Mouse (Mus musculus): ENCODE measurements at regions not wholly inside any gene's neighbourhood (a gene's known extent, or its start where the extent isn't known, plus 50 kb on each side); places are given as distances from the start of the nearest gene placed in this dataset.

DNA sequence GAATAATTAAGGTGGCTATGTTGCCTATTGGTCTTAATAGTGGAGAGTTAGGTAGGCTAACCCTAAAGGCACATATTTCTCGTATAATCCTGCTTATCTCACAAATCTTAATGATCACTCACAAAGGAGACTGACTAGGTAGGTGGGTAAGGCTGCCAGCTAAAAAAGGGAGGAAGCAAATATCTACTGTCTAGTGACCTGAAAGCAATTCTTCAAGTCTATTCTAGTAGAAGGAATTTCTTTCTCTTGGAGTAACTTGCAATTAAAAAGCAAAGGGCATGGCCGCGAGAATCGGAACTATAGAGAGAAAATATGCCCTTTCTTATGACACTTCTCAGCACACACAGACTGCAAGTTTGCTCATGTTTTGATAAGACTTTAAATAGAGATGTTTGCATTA lies 201.6 kb downstream of the C1d start:
- no peaks in the 10 kb centered on the region for H3K27me3 ChIP-seq (replicated peaks; ENCODE audit: control insufficient read depth, insufficient read depth, low read length)
- no peaks in the 10 kb centered on the region for H3K36me3 ChIP-seq (ENCODE audit: control insufficient read depth, insufficient read depth, low read length)
- no peak overlapping the region for H3K4me3 ChIP-seq (ENCODE audit: low read depth, low read length)
- H3K9ac ChIP-seq (ENCODE audit: low read length), result no peak overlapping the region
- ATAC-seq (replicated peaks; ENCODE audit: low FRiP score, low TSS enrichment, low read depth), result no peak
- no peaks in the 10 kb centered on the region for H3K4me1 ChIP-seq (replicated peaks; ENCODE audit: control insufficient read depth, insufficient read depth, low read length)
- WGBS, result 80% methylated on average over 4 of the region's 4 CpGs
- no peak overlapping the region for H3K4me2 ChIP-seq (ENCODE audit: low read length)
- DNase-seq (ENCODE audit: low spot score), result no peak
- H3K27ac ChIP-seq (ENCODE audit: low read depth), result no peak overlapping the region
- H3K9me3 ChIP-seq (ENCODE audit: control insufficient read depth, low read length), result no peaks in the 10 kb centered on the region

DNA sequence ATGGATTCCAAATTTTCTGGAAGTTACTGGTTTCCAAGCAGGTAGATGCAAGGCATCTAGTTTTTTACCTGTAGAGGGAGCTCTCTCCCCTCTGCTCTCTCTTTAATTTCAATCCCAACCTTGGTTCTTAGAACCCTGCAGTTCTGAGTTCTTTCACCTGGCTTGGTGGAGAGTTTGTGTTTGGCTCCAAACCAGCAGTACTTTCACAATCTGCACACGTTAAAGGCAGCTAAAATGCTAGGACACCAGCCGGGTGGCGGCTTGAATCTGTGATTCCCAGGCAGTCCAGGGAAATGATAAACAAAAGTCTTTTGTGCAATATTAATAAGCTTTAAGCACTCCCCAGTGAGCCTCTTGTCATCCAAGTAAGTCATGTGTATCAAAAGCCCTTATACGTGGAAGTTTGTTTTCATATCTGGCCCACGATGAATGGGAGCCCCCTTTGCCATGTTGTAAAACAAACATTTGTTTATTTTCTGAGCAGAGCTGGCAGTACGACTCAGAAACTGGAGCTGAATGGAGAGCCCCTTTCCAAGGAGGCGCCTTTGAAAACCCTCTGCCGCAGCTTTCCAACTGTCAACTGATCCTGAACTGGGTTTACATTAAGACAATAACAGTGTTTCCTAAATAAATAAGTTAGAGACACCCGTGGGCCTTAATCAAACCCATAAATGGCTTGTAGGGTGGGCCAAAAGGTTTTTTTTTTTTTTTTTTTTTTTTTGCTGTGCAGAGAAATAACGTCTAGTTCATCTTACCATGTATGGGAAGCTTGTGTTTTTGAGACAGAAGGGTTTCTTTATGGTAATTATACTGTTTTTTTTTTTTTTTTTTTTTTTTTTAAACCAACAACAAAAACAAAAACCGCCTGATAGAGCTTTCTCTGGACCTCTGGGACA lies 202.9 kb downstream of the C1d start:
- Histone ChIP-seq H3K27ac (ENCODE audit: low read depth) (peak overlapping the region; percentile 73), H3K9me3 (ENCODE audit: control insufficient read depth, low read length) (no peaks in the 10 kb centered on the region), H3K9ac (ENCODE audit: low read length) (no peak overlapping the region), H3K4me2 (ENCODE audit: low read length) (peak overlapping the region; percentile 45), H3K36me3 (ENCODE audit: control insufficient read depth, insufficient read depth, low read length) (no peaks in the 10 kb centered on the region), H3K4me3 (ENCODE audit: low read depth, low read length) (no peak overlapping the region), H3K4me1 (replicated peaks; ENCODE audit: control insufficient read depth, insufficient read depth, low read length) (no peaks in the 10 kb centered on the region), H3K27me3 (replicated peaks; ENCODE audit: control insufficient read depth, insufficient read depth, low read length) (no peaks in the 10 kb centered on the region)
- ATAC-seq (replicated peaks; ENCODE audit: low FRiP score, low TSS enrichment, low read depth) (peak; percentile 40; the same call in 1 of the 2 replicates), DNase-seq (ENCODE audit: low spot score) (peak; percentile 66)
- WGBS, result 17% methylated on average over 11 of the region's 11 CpGs

DNA sequence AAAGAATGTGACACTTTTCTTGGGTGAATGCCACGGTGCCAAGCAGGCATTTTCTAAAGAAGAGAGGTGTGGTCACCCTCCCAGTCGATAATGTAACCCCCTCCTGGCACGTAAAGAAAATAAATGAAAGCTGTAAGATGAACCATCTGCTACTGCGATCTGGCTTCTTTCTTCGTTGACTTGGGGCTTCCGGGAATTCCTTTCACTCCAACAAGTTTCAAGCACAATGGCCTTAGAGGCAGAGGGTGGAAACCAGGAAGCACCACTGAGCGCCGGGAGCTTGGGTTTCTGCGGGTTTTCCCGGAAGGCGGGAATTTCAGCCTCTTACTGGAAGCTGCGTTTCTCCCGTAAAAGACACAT lies 203.5 kb downstream of the C1d start:
- H3K27ac ChIP-seq (ENCODE audit: low read depth), result peak overlapping the region; percentile 73
- ATAC-seq (replicated peaks; ENCODE audit: low FRiP score, low TSS enrichment, low read depth) (no peak), DNase-seq (ENCODE audit: low spot score) (peak; percentile 69)
- H3K4me3 ChIP-seq (ENCODE audit: low read depth, low read length), result no peak overlapping the region
- peak overlapping the region; percentile 45 for H3K4me2 ChIP-seq (ENCODE audit: low read length)
- H3K27me3 ChIP-seq (replicated peaks; ENCODE audit: control insufficient read depth, insufficient read depth, low read length), result no peaks in the 10 kb centered on the region
- H3K9ac ChIP-seq (ENCODE audit: low read length), result no peak overlapping the region
- H3K4me1 ChIP-seq (replicated peaks; ENCODE audit: control insufficient read depth, insufficient read depth, low read length), result no peaks in the 10 kb centered on the region
- H3K9me3 ChIP-seq (ENCODE audit: control insufficient read depth, low read length), result no peaks in the 10 kb centered on the region
- H3K36me3 ChIP-seq (ENCODE audit: control insufficient read depth, insufficient read depth, low read length), result no peaks in the 10 kb centered on the region
- 6% methylated on average over 13 of the region's 13 CpGs for WGBS

DNA sequence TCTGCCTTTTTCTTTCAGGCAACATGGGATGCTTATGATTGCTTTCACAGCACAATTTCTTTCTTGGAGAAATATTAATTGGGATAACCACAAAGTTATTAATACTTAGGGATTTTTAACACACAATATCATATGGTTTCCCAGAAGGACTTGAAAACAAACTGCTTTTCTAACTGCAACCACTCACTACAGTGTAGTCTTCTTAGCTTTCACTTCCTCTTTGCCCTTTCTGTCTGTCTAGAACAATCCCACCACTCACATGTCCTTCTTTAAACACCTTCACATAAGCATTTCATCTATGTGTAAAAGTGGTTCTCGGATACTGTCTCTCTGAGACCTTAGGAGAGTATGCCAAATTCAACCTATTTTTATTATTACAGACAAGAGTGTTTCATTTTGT lies 204.3 kb downstream of the C1d start:
- WGBS, result 73% methylated on average over 1 of the region's 1 CpGs
- Histone ChIP-seq H3K4me3 (ENCODE audit: low read depth, low read length) (no peak overlapping the region), H3K9me3 (ENCODE audit: control insufficient read depth, low read length) (no peaks in the 10 kb centered on the region), H3K4me1 (replicated peaks; ENCODE audit: control insufficient read depth, insufficient read depth, low read length) (no peaks in the 10 kb centered on the region), H3K27ac (ENCODE audit: low read depth) (no peak overlapping the region), H3K4me2 (ENCODE audit: low read length) (no peak overlapping the region), H3K27me3 (replicated peaks; ENCODE audit: control insufficient read depth, insufficient read depth, low read length) (no peaks in the 10 kb centered on the region), H3K36me3 (ENCODE audit: control insufficient read depth, insufficient read depth, low read length) (no peaks in the 10 kb centered on the region), H3K9ac (ENCODE audit: low read length) (no peak overlapping the region)
- DNase-seq (ENCODE audit: low spot score) (no peak), ATAC-seq (replicated peaks; ENCODE audit: low FRiP score, low TSS enrichment, low read depth) (no peak)

DNA sequence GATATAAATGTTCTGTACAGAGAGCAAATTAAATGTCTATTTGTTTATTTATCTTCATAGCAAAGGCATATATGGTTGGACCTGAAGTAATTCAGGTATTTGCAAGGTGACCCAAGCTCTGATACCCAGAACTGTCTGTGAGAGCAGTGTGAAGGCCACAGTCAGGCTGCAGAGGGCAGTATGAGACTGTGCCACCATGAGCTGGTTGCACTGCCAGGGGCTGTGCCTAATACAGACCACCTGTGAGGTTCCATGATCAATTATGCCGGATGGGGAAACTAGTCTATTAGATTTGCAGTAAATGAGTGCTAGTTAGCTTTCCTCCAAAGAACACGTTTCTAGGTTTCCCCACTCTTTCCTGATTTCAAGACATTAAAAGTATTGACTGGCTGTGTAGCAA lies 207.5 kb downstream of the C1d start:
- ATAC-seq (replicated peaks; ENCODE audit: low FRiP score, low TSS enrichment, low read depth) (no peak), DNase-seq (ENCODE audit: low spot score) (no peak)
- Histone ChIP-seq H3K9ac (ENCODE audit: low read length) (no peak overlapping the region), H3K36me3 (ENCODE audit: control insufficient read depth, insufficient read depth, low read length) (no peaks in the 10 kb centered on the region), H3K4me3 (ENCODE audit: low read depth, low read length) (no peak overlapping the region), H3K4me1 (replicated peaks; ENCODE audit: control insufficient read depth, insufficient read depth, low read length) (no peaks in the 10 kb centered on the region), H3K4me2 (ENCODE audit: low read length) (no peak overlapping the region), H3K27ac (ENCODE audit: low read depth) (no peak overlapping the region), H3K27me3 (replicated peaks; ENCODE audit: control insufficient read depth, insufficient read depth, low read length) (no peaks in the 10 kb centered on the region), H3K9me3 (ENCODE audit: control insufficient read depth, low read length) (no peaks in the 10 kb centered on the region)
- 35% methylated on average over 2 of the region's 2 CpGs for WGBS

DNA sequence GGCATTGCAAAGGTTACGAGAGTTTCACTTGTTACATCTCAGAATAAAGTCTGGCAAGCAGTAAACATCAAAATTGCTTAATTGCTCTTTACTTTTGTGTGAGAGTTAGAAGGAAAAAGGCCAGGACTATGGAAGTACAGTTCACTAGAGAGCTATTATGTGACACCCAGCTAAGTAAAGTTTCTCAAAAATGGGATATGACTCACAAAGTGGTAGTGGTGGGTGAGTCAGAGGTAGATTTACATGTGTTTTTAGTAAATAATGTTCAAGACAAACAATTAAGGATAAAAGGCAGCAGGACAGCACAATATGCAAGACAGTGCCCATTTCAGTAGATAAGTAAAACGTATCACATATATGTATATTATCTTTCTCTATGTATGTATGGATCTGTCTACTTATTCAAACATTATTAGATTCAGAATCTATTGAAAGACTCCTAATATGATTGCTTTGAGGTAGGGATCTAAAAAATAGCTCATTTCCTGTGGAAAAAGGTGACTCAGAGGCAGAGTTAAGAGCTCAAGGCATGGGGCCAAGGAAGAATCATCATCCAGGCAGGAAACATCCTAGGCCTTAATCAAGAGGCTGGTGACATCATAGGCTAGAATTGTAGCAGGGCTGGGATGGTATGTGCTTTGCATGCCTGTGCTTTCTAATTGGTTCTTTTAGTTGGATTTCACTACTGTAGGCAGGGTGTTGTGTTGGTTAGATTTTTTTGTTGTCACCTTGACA lies 211.2 kb downstream of the C1d start:
- H3K36me3 ChIP-seq (ENCODE audit: control insufficient read depth, insufficient read depth, low read length), result no peaks in the 10 kb centered on the region
- no peaks in the 10 kb centered on the region for H3K4me1 ChIP-seq (replicated peaks; ENCODE audit: control insufficient read depth, insufficient read depth, low read length)
- H3K9ac ChIP-seq (ENCODE audit: low read length), result no peak overlapping the region
- no peaks in the 10 kb centered on the region for H3K27me3 ChIP-seq (replicated peaks; ENCODE audit: control insufficient read depth, insufficient read depth, low read length)
- H3K4me3 ChIP-seq (ENCODE audit: low read depth, low read length), result no peak overlapping the region
- H3K4me2 ChIP-seq (ENCODE audit: low read length), result no peak overlapping the region
- ATAC-seq (replicated peaks; ENCODE audit: low FRiP score, low TSS enrichment, low read depth) (no peak), DNase-seq (ENCODE audit: low spot score) (no peak)
- H3K27ac ChIP-seq (ENCODE audit: low read depth), result no peak overlapping the region
- 83% methylated on average over 2 of the region's 2 CpGs for WGBS
- H3K9me3 ChIP-seq (ENCODE audit: control insufficient read depth, low read length), result no peaks in the 10 kb centered on the region

DNA sequence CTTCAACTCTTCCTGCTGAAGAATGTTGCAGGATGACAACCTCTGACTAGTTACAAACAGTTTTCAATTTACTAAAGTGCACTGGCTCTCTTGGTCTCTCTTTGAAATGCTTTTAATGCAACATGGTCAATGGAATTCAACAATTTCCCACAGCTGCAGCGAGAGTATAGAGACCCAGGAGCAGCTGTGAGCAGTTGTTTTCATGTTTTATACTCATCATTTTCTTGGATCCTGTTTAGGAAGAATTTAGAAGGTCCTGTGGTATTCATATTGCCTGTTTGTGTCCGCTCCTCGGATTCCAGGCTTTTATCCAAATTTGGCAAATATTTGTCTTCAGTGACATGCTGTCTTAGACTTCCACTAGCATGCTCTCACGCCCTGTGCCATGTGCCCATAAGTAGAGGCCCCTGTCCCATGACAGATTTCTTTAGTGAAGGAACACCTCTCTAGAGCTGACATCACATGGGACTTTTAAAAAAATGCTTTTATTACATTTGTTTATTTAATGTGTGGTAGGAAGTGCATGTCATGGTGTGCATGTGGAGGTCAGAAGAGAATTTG lies 224.1 kb downstream of the C1d start:
- H3K36me3 ChIP-seq (ENCODE audit: control insufficient read depth, insufficient read depth, low read length), result no peaks in the 10 kb centered on the region
- H3K9ac ChIP-seq (ENCODE audit: low read length), result no peak overlapping the region
- H3K27ac ChIP-seq (ENCODE audit: low read depth), result peak overlapping the region; percentile 59; the same call in 1 of the 2 replicates
- 49% methylated on average over 4 of the region's 4 CpGs for WGBS
- H3K27me3 ChIP-seq (replicated peaks; ENCODE audit: control insufficient read depth, insufficient read depth, low read length), result no peaks in the 10 kb centered on the region
- no peak for DNase-seq (ENCODE audit: low spot score)
- no peak; the same call in 1 of the 2 replicates for ATAC-seq (replicated peaks; ENCODE audit: low FRiP score, low TSS enrichment, low read depth)
- H3K4me2 ChIP-seq (ENCODE audit: low read length), result no peak overlapping the region
- no peaks in the 10 kb centered on the region for H3K4me1 ChIP-seq (replicated peaks; ENCODE audit: control insufficient read depth, insufficient read depth, low read length)
- H3K9me3 ChIP-seq (ENCODE audit: control insufficient read depth, low read length), result no peaks in the 10 kb centered on the region
- H3K4me3 ChIP-seq (ENCODE audit: low read depth, low read length), result no peak overlapping the region

DNA sequence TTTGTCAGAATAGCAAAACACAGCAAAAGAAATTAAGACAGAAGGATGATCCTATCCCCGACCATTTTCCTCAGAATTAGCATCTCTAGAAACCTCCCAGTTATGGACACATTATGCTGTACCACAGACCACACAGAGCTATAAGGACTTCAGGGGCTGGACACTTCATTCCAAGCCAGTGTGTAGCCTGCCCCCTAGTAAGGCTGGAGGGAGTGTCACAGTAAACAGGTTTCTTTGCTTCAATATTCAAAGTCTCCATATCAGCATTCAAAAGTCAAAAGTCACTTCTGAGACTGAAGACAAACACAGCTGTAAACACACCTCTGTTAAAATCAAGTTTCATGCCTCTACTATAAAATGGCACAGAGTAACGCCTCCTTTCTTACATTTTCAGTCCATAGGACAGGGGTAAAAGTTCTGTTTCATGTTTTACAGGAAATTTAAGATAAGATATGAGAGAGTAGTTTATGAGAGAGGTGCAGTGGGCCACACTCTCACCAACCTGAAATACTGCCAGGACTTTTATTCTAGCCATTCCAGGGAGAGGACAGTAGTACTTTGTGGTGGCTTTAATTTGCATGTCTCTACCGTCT lies 226.6 kb downstream of the C1d start:
- no peaks in the 10 kb centered on the region for H3K36me3 ChIP-seq (ENCODE audit: control insufficient read depth, insufficient read depth, low read length)
- ATAC-seq (replicated peaks; ENCODE audit: low FRiP score, low TSS enrichment, low read depth) (no peak), DNase-seq (ENCODE audit: low spot score) (no peak)
- no peak overlapping the region for H3K27ac ChIP-seq (ENCODE audit: low read depth)
- WGBS, result 69% methylated on average over 3 of the region's 3 CpGs
- H3K4me1 ChIP-seq (replicated peaks; ENCODE audit: control insufficient read depth, insufficient read depth, low read length), result no peaks in the 10 kb centered on the region
- H3K9ac ChIP-seq (ENCODE audit: low read length), result no peak overlapping the region
- H3K9me3 ChIP-seq (ENCODE audit: control insufficient read depth, low read length), result no peaks in the 10 kb centered on the region
- no peak overlapping the region for H3K4me2 ChIP-seq (ENCODE audit: low read length)
- no peaks in the 10 kb centered on the region for H3K27me3 ChIP-seq (replicated peaks; ENCODE audit: control insufficient read depth, insufficient read depth, low read length)
- H3K4me3 ChIP-seq (ENCODE audit: low read depth, low read length), result no peak overlapping the region

All from intestine, embryonic 14.5 days (tissue).